Mouse (Mus musculus) forebrain, embryonic 11.5 days (tissue): Measurements from ENCODE around the gene Col18a1. TPM values are rescaled to one million over a fixed set of nuclear protein-coding genes. Genes with fewer than 3 reads are reported as not detected.
"Not testable (repeated sequence)": the region's sequence is repeated elsewhere in the genome, so short reads cannot be mapped to it uniquely, and the experiment has no call there.

Source experiments
- ATAC-seq: fragments of 200-750 bp; cut with Nextera tagmentation; replicated peaks from 2 replicates; pipeline ENCODE4 v1.8.0; 2017; ENCODE audit warnings: moderate TSS enrichment; ENCODE audit not compliant: low FRiP score
- DNase-seq: peaks from one replicate; pipeline ENCODE4 v3.0.0-alpha.2; 2017; ENCODE audit warnings: low spot score
- H3K27ac ChIP-seq: fragments of 300-500 bp; sonication (generic); 2 replicates; pipeline ENCODE4 v1.5.1; 2014; ENCODE audit warnings: low read depth, low read length
- H3K27me3 ChIP-seq: fragments of 300-500 bp; sonication (generic); 2 replicates; pipeline ENCODE4 v1.6.1; 2014; ENCODE audit warnings: mild to moderate bottlenecking, low read length, mixed read lengths; ENCODE audit not compliant: control insufficient read depth, insufficient read depth
- H3K36me3 ChIP-seq: fragments of 300-500 bp; sonication (generic); 2 replicates; pipeline ENCODE4 v1.6.1; 2014; ENCODE audit warnings: mild to moderate bottlenecking, low read length, moderate library complexity, mixed read lengths; ENCODE audit not compliant: control insufficient read depth, insufficient read depth
- H3K4me1 ChIP-seq: fragments of 300-500 bp; sonication (generic); replicated peaks from 2 replicates; pipeline ENCODE4 v1.6.1; 2014; ENCODE audit warnings: low read length, mixed read lengths; ENCODE audit not compliant: control insufficient read depth, insufficient read depth
- H3K4me2 ChIP-seq: fragments of 300-500 bp; sonication (generic); 2 replicates; pipeline ENCODE4 v1.6.1; 2014; ENCODE audit warnings: low read depth, mild to moderate bottlenecking, low read length, moderate library complexity, mixed read lengths; ENCODE audit not compliant: severe bottlenecking
- H3K4me3 ChIP-seq: fragments of 300-500 bp; sonication (generic); 2 replicates; pipeline ENCODE4 v1.5.1; 2014; ENCODE audit warnings: low read depth, low read length
- H3K9ac ChIP-seq: fragments of 300-500 bp; sonication (generic); 2 replicates; pipeline ENCODE4 v1.6.1; 2014; ENCODE audit warnings: low read length
- H3K9me3 ChIP-seq: fragments of 300-500 bp; sonication (generic); 2 replicates; pipeline ENCODE4 v1.6.1; 2016; ENCODE audit warnings: low read length, mixed read lengths; ENCODE audit not compliant: control insufficient read depth
- WGBS: fragments of 180-500 bp; shearing (Covaris S2); extraction: QIAGEN DNeasy Blood & Tissue Kit; methylation state at CpG from one replicate; pipeline ENCODE4 v1.1.7; 2014; 5-methylcytosine and 5-hydroxymethylcytosine counted together
- polyA plus RNA-seq: library from polyadenylated mRNA; unstranded; fragments of >200 nt; fragmentation: Nextera tagmentation; extraction: Ambion mirVana; gene quantifications from 2 replicates; pipeline ENCODE4 v1.2.1, GENCODE M21; 2014

The Col18a1 gene
- polyA plus RNA-seq, 1 experiment from 2014 or later, result 86.7 TPM

DNA sequence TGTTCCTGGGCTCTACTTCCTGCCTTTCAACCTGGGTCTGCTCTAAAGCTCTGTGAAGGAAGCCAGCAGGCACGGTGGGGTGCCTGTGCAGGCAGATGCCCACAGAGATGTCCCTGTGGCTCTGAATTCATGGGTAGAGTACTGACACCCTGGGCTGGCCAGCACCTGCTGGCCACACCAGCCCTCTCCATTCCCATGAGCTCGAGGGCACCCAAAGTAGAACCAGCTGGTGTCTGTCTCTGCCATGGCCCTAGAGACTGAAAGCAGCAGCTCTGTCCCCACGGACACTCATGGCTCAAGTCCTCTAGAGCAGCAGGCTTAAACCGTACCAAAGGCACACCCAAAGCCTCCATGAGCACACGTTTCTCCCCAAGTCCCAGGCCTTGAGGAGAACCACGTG is 30.1 kb downstream of the Col18a1 start:
- WGBS, result 96% methylated on average over 6 of the region's 6 CpGs
- Histone ChIP-seq H3K9ac (no peak overlapping the region), H3K9me3 (no peaks in the 10 kb centered on the region), H3K27ac (no peak overlapping the region), H3K36me3 (no peaks in the 10 kb centered on the region), H3K4me1 (peaks cover 13% of the 10 kb centered on the region), H3K4me3 (no peak overlapping the region), H3K4me2 (no peak overlapping the region), H3K27me3 (no peaks in the 10 kb centered on the region)
- ATAC-seq, result no peak
- DNase-seq, result no peak

DNA sequence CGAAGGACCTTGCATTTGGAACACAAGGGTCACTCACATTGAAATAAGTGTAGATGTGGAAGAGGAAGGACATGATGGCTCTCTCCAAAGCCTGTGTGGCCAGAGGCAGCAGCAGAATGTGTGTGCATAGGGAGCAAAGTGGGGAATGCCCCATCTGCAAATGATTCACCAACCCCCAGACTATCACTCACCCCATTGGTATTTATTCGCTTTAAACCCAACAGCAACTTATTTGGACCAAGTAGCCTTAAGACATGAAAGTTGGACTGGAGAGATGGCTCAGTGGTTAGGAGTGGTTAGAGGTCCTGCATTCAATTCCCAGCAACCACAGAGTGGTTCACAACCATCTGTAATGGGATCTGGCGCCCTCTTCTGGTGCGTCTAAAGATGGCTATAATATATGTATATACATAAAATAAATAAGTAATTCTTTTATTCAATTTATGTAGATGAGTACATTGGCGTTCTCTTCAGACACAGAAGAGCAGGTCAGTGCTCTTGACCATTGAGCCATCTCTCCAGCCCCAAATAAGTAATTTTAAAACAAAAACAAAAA is 31.0 kb downstream of the Col18a1 start:
- DNase-seq (no peak), ATAC-seq (no peak)
- 94% methylated on average over 5 of the region's 5 CpGs for WGBS
- Histone ChIP-seq H3K9ac (no peak overlapping the region), H3K36me3 (no peaks in the 10 kb centered on the region), H3K9me3 (no peaks in the 10 kb centered on the region), H3K27ac (no peak overlapping the region), H3K27me3 (no peaks in the 10 kb centered on the region), H3K4me1 (peaks cover 14% of the 10 kb centered on the region), H3K4me2 (no peak overlapping the region), H3K4me3 (no peak overlapping the region)

DNA sequence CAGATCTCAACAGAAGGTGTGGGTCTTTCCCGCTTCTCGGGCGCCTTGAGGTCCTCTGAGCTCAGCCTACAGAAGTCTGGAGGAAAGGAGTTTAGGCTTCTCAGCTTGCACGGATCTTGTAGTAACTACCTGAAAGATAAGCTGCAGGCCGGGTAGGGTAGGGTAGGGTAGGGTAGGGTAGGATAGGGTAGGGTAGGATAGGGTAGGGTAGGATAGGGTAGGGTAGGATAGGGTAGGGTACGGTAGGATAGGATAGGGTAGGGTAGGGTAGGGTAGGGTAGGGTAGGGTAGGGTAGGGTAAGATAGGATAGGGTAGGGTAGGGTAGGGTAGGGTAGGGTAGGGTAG is 31.6 kb downstream of the Col18a1 start:
- not testable (repeated sequence) for H3K9ac ChIP-seq, H3K4me2 ChIP-seq, DNase-seq, H3K9me3 ChIP-seq, ATAC-seq, H3K27ac ChIP-seq, H3K4me3 ChIP-seq, H3K36me3 ChIP-seq, H3K27me3 ChIP-seq
- WGBS, result 76% methylated on average over 6 of the region's 6 CpGs
- peaks cover 14% of the 10 kb centered on the region for H3K4me1 ChIP-seq

DNA sequence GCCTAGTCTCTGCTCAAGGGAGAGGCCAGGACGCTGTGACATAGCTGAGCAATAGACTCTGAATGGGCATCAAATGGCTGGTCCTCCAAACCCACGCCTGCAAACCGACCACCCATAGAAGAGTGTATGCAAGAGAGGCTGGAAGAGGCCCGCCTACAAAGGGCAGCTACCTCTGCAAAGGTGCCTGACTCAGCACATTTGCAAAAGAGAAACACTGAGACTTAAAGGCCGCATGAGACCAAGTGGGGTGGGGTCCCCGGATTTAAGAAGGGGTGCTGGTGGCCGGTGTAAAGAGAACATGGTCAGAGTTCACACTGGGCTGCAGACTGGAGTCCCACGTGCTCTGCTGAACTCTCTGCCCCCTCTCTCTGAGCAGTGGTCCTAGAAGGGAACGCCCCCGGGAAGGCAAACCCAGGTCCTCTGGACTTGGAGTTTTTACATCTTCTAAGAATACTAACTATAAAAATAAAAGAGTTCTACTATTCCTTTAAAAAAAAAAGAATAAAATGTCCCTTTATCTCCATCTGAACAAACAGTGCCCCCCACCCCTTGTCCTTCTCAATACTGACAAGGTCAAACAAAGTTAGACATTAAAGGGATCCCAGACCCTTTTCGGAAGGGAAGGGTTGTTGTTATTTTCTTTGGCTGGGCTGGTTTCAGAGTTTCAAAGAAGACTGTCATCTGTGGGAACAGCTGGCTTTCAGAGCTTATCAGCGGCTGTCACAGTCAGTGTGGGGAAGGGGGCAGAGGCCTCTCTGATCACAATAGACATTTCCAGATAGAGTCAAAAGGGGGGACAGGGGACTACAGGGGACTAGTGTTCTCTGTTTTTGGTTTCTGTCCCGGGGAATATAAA is 32.2 kb downstream of the Col18a1 start:
- Histone ChIP-seq H3K9ac (no peak overlapping the region), H3K27me3 (no peaks in the 10 kb centered on the region), H3K4me2 (no peak overlapping the region), H3K9me3 (no peaks in the 10 kb centered on the region), H3K36me3 (no peaks in the 10 kb centered on the region), H3K4me3 (no peak overlapping the region), H3K27ac (0 out of 2 replicates have a peak overlapping the region, but pooled peaks have one; percentile 3), H3K4me1 (peaks cover 14% of the 10 kb centered on the region)
- 54% methylated on average over 13 of the region's 13 CpGs for WGBS
- DNase-seq (no peak), ATAC-seq (no peak)

DNA sequence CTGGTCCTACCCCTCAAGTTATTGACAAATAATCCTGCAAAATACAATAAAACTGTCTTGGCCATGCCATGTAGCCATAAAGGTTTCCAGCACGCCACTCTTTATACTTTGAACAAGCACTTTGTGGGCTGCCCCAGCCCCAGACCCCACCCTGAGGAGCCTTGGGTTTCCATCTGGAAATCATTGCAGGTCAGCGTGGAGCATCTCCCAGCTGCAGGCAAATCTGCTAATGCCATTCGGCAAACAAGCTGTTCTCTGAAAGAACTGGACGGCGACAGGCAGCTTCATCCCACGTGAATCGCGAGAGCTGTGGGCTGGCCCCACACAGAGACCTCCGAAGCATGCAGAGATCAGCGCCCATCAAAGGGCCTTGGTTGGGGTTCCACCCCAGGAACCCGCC is 34.2 kb downstream of the Col18a1 start:
- Histone ChIP-seq H3K36me3 (no peaks in the 10 kb centered on the region), H3K4me1 (peaks cover 14% of the 10 kb centered on the region), H3K9me3 (no peaks in the 10 kb centered on the region), H3K9ac (no peak overlapping the region), H3K27me3 (no peaks in the 10 kb centered on the region), H3K27ac (peak overlapping the region; percentile 57; the same call in 1 of the 2 replicates), H3K4me2 (no peak overlapping the region), H3K4me3 (no peak overlapping the region)
- DNase-seq (no peak), ATAC-seq (no peak)
- 32% methylated on average over 11 of the region's 11 CpGs for WGBS

DNA sequence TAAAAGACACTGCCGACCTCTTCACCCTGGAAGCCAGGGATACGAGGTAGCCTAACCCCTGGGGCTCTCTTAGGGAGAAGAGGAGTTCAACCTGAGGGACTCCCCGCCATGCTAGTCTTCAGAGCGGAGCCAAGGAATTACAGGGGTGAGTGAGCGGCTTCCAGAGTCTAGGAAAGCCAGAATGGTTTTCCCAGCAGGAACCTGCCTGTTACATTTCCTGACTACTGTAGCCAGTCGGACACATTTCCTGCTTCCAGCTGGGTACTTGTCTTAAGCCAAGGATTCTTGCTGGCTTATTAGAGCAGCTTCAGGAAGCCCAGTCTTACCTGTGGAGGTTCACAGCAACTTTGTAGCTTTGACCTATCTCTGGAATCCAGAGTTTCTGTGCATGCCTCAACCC is 34.8 kb downstream of the Col18a1 start:
- Histone ChIP-seq H3K36me3 (no peaks in the 10 kb centered on the region), H3K9me3 (no peaks in the 10 kb centered on the region), H3K27ac (0 out of 2 replicates have a peak overlapping the region, but pooled peaks have one; percentile 6), H3K4me3 (no peak overlapping the region), H3K9ac (peak overlapping the region; percentile 23; the same call in 1 of the 2 replicates), H3K4me1 (peaks cover 14% of the 10 kb centered on the region), H3K27me3 (no peaks in the 10 kb centered on the region), H3K4me2 (no peak overlapping the region)
- ATAC-seq, result no peak
- no peak for DNase-seq
- WGBS, result 38% methylated on average over 6 of the region's 6 CpGs

DNA sequence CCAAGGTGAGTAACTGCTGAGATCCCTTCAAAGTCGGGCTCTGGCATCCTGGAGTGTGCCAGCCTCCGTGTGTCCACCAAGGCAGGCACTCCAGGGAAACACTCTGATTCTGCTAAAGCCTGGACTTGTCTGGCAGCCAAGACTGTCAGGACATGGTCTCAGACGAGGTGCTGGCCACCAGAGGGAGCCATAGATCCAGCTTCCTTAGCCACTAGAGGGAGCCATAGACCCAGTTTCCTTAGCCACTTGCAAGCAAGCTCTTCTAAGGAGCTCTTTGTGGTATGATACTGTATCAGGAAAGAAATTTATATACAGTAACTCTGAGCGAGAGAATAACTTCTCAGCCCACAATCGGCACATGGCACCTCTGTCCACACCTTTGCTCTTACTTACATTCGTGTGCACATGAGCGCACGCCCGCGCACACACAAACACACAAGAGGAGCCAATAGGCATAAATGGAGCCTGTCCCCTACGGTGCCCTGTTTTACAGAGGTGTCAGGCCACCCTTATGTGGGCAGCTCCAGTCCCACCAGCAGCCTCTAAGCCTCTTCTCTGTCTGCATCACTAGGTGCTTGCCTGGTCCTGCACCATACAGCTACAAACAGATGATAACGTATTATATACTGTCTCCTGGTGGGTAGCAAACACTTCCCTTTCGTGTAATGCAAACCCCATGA is 35.6 kb downstream of the Col18a1 start:
- H3K27ac ChIP-seq, result 0 out of 2 replicates have a peak overlapping the region, but pooled peaks have one; percentile 31

DNA sequence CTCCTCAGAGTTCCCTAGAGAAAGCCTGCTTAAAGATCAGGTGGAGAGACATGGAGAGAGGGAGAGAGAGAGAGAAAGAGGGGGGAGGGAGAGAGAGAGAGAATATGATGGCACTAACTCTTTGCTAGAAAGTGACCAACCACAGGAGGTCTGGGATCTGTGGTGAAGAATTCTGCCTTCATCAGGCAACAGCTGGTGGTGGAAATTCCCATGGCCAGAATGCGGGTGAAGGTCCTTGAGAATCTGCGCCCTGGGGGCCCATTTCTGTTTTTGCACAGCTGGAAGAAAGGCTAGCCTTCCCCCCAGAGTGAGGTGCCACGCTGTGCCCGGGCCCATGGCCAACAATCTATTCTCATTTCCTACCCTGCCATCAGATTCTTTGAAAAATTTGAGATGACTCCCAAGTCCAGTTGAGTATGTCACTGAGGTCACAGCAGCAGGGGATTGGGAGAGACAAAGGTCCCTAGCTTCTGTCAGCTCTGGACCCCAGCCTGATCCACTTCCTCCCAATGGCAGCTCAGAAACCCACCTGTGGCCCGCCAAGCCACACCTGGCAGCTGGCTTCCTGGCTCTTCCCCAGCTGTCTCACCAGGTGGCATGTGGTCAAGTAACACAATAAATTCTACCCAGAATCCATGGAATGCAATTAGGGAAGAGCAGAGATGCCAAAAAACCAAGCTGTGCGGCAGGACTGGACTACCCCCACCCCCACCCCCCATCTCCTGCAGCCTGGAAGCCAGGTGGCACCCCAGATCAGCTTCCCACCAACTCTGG is 36.5 kb downstream of the Col18a1 start:
- 87% methylated on average over 6 of the region's 6 CpGs for WGBS
- peaks cover 14% of the 10 kb centered on the region for H3K4me1 ChIP-seq
- no peaks in the 10 kb centered on the region for H3K27me3 ChIP-seq
- H3K9me3 ChIP-seq, result no peaks in the 10 kb centered on the region
- no peak overlapping the region for H3K4me2 ChIP-seq
- H3K36me3 ChIP-seq, result no peaks in the 10 kb centered on the region
- no peak overlapping the region for H3K27ac ChIP-seq
- DNase-seq, result no peak
- no peak for ATAC-seq
- no peak overlapping the region; the same call in 1 of the 2 replicates for H3K9ac ChIP-seq
- H3K4me3 ChIP-seq, result no peak overlapping the region

More for the DNA sequence above, 35.6 kb downstream of the Col18a1 start:
- no peak overlapping the region for H3K4me3 ChIP-seq
- H3K9ac ChIP-seq, result no peak overlapping the region; the same call in 1 of the 2 replicates
- ATAC-seq, result peak; percentile 55
- no peaks in the 10 kb centered on the region for H3K9me3 ChIP-seq
- H3K4me2 ChIP-seq, result no peak overlapping the region
- DNase-seq, result peak; percentile 96
- WGBS, result 42% methylated on average over 13 of the region's 13 CpGs
- H3K4me1 ChIP-seq, result peaks cover 14% of the 10 kb centered on the region
- no peaks in the 10 kb centered on the region for H3K27me3 ChIP-seq
- H3K36me3 ChIP-seq, result no peaks in the 10 kb centered on the region
